Mouse (Mus musculus) liver, embryonic 14.5 days (tissue): ENCODE results near the gene C1qa. TPM values are rescaled to one million over a fixed set of nuclear protein-coding genes. Genes with fewer than 3 reads are reported as not detected.

Source experiments
- ATAC-seq: fragments of 200-750 bp; cut with Nextera tagmentation; 2 replicates; pipeline ENCODE4 v1.8.0; 2017; ENCODE audit warnings: moderate number of reproducible peaks, mild to moderate bottlenecking, moderate library complexity; ENCODE audit not compliant: insufficient read depth
- DNase-seq, 3 experiments: peaks; one replicate each; pipeline ENCODE4 v3.0.0-alpha.2; 2012 to 2013; ENCODE audit warnings: low read depth in 3 of 3, low spot score in 3 of 3
- H3K27ac ChIP-seq: fragments of 300-500 bp; sonication (generic); 2 replicates; pipeline ENCODE4 v1.5.1; 2014; ENCODE audit warnings: moderate library complexity, mild to moderate bottlenecking, control low read depth, inconsistent platforms
- H3K27me3 ChIP-seq: fragments of 300-500 bp; sonication (generic); 2 replicates; pipeline ENCODE4 v1.6.1; 2014; ENCODE audit warnings: mild to moderate bottlenecking, low read length, moderate library complexity; ENCODE audit not compliant: control insufficient read depth, insufficient read depth
- H3K36me3 ChIP-seq: fragments of 300-500 bp; sonication (generic); replicated peaks from 2 replicates; pipeline ENCODE4 v1.6.1; 2014; ENCODE audit warnings: low read depth; ENCODE audit not compliant: control insufficient read depth, insufficient read depth
- H3K4me1 ChIP-seq, 2 experiments: fragments of 200-500 bp in 1 of 2; fragments of 300-500 bp in 1 of 2; sonication (generic) in 1 of 2; replicated peaks; 2 replicates each; pipeline ENCODE4 v1.6.1; 2012 to 2014; ENCODE audit warnings: antibody characterized with exemption in 1 of 2, inconsistent platforms in 1 of 2, low read length in 1 of 2; ENCODE audit not compliant: control insufficient read depth in 2 of 2, insufficient read depth in 2 of 2
- H3K4me2 ChIP-seq: fragments of 300-500 bp; sonication (generic); 2 replicates; pipeline ENCODE4 v1.6.1; 2014; ENCODE audit warnings: low read depth, mild to moderate bottlenecking, control low read depth, moderate library complexity
- H3K4me3 ChIP-seq, 2 experiments: fragments of 200-500 bp in 1 of 2; fragments of 300-500 bp in 1 of 2; sonication (generic) in 1 of 2; 2 replicates each; pipeline ENCODE4 v1.5.1; 2012 to 2014; ENCODE audit warnings: low read depth in 2 of 2, low read length in 2 of 2, mild to moderate bottlenecking in 2 of 2, control low read depth in 1 of 2, inconsistent platforms in 1 of 2, moderate library complexity in 1 of 2; ENCODE audit not compliant: insufficient read depth in 1 of 2
- H3K9ac ChIP-seq: fragments of 300-500 bp; sonication (generic); replicated peaks from 2 replicates; pipeline ENCODE4 v1.6.1; 2014; ENCODE audit warnings: mild to moderate bottlenecking, control low read depth, moderate library complexity
- H3K9me3 ChIP-seq: fragments of 300-500 bp; sonication (generic); 2 replicates; pipeline ENCODE4 v1.6.1; 2016; ENCODE audit warnings: low read length, mixed read lengths; ENCODE audit not compliant: control insufficient read depth
- CTCF ChIP-seq: IDR thresholded peaks from 2 replicates; pipeline ENCODE4 v1.5.1; 2016; ENCODE audit warnings: antibody characterized with exemption, low read depth, control low read depth
- EP300 ChIP-seq: IDR thresholded peaks from 2 replicates; pipeline ENCODE4 v1.6.1; 2016; ENCODE audit warnings: antibody characterized with exemption, low read depth
- WGBS: fragments of 180-500 bp; shearing (Covaris S2); extraction: QIAGEN DNeasy Blood & Tissue Kit; methylation state at CpG from one replicate; pipeline ENCODE4 v1.1.7; 2014; ENCODE audit not compliant: insufficient replicate concordance; 5-methylcytosine and 5-hydroxymethylcytosine counted together
- polyA plus RNA-seq, 2 experiments: library from polyadenylated mRNA; depleted of rRNA in 1 of 2; stranded (reverse) in 1 of 2; unstranded in 1 of 2; fragments of >200 nt; fragmentation: Nextera tagmentation in 1 of 2; extraction: Ambion mirVana in 1 of 2; gene quantifications; 2 replicates each; pipeline versions ENCODE4 v1.2.1 to v1.2.3; 2012 to 2014

C1qa gene
- polyA plus RNA-seq, 2 experiments, result 23.8 to 40.9 TPM

DNA sequence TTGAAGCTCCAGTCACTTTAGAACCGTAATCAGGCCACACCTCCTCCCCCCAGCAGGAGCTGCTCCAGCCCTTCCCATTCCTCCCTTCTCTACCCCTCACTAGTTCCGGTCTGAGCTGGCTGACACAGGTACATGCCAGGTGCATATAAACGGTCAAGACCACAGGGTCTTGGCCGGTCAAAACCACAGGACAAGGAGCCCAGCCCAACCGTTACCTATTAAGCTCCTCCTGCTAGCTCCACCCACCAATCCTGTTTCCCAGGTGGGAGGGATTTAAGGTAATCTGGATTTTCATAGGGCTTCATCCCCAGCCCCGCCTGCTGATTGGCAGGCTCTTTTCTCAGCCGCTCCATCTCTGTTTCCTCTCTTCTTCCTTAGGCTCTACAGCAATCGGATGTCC lies 20.4 kb downstream of the C1qa start:
- H3K27me3 ChIP-seq, result no peaks in the 10 kb centered on the region
- no peak overlapping the region for H3K27ac ChIP-seq
- WGBS, result 32% methylated on average over 8 of the region's 8 CpGs
- no peaks in the 10 kb centered on the region for H3K4me1 ChIP-seq
- no peak overlapping the region for H3K9ac ChIP-seq
- no peak for ATAC-seq
- no peaks in the 10 kb centered on the region for H3K9me3 ChIP-seq
- DNase-seq, result no peak
- H3K4me2 ChIP-seq, result no peak overlapping the region
- no peaks in the 10 kb centered on the region for H3K36me3 ChIP-seq
- no peak overlapping the region for H3K4me3 ChIP-seq
- TF ChIP-seq CTCF, result no peak
- no peak for TF ChIP-seq EP300

DNA sequence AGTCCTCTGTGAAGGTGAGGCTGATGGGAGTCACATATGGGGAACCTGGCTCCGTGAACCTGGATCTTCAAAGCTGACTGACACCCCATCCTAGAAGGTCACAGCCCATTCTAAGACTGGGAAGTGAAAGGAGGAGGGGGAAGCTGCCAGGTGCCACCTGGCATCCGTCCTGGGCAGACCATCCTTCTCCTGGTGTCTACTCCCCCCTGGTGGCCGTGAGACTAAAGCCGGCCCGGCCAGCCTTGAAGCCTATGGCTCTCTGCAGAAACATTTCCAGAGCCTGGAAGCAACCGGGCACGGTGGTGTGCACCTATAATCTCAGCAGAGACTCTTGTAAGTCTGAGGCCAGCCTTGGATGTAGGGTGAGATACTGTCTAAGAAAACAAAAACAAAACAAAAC lies 21.6 kb downstream of the C1qa start:
- DNase-seq (no peak), ATAC-seq (no peak)
- H3K27ac ChIP-seq, result no peak overlapping the region
- no peaks in the 10 kb centered on the region for H3K4me1 ChIP-seq
- H3K9me3 ChIP-seq, result no peaks in the 10 kb centered on the region
- 19% methylated on average over 7 of the region's 7 CpGs for WGBS
- no peaks in the 10 kb centered on the region for H3K36me3 ChIP-seq
- no peak overlapping the region for H3K4me2 ChIP-seq
- TF ChIP-seq EP300 (no peak), CTCF (peak; percentile 58)
- no peak overlapping the region for H3K9ac ChIP-seq
- no peaks in the 10 kb centered on the region for H3K27me3 ChIP-seq
- H3K4me3 ChIP-seq, result no peak overlapping the region

DNA sequence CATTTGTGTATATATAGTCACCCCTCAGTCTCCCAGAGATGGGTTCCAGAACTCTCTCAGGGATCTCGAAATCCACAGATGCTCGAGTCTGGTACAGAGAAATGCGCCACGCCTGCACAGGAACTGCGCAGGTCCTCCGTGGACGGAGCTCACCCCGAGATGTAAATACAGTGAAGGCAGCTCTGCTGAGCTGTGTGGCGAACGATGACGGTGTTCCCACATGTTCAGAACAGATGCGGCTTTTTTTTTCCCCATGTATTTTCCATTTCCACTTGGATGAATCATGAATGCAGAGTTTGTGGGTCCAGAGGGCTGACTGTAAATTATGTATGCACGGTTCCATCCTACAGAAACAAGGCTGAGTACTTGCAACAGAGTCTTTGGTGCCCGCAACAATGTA lies 23.6 kb downstream of the C1qa start:
- H3K9ac ChIP-seq, result no peak overlapping the region

DNA sequence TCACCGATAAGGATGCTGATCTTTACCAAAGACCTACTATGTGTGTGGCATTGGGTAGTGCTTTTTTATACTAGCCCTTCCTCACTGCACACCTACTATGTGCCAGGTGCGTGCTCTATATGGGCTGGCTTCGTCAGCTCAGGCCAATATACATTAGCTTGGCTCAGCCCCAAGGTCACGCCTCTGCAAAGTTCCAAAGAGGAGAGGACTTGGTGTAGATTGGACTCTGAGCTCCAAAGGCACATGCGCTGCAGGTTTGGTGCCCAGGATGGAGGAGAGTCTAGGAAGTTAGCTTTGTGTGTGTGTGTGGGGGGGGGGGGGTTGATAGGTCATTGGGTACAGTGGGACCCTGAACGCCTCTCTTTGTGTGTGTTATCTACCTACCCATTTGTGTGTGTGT lies 30.2 kb downstream of the C1qa start:
- Histone ChIP-seq H3K9ac (no peak overlapping the region), H3K27me3 (no peaks in the 10 kb centered on the region), H3K27ac (no peak overlapping the region), H3K4me2 (no peak overlapping the region), H3K36me3 (no peaks in the 10 kb centered on the region), H3K9me3 (no peaks in the 10 kb centered on the region), H3K4me3 (no peak overlapping the region), H3K4me1 (no peaks in the 10 kb centered on the region)
- ATAC-seq (no peak), DNase-seq (no peak)
- 65% methylated on average over 6 of the region's 6 CpGs for WGBS
- no peak for TF ChIP-seq EP300
- no peak for TF ChIP-seq CTCF

More for the DNA sequence above, 23.6 kb downstream of the C1qa start:
- DNase-seq (no peak), ATAC-seq (no peak)
- Histone ChIP-seq H3K36me3 (no peaks in the 10 kb centered on the region), H3K4me2 (no peak overlapping the region), H3K4me3 (no peak overlapping the region), H3K27me3 (no peaks in the 10 kb centered on the region), H3K27ac (no peak overlapping the region), H3K9me3 (no peaks in the 10 kb centered on the region), H3K4me1 (no peaks in the 10 kb centered on the region)
- 72% methylated on average over 14 of the region's 14 CpGs for WGBS
- TF ChIP-seq CTCF, result no peak

DNA sequence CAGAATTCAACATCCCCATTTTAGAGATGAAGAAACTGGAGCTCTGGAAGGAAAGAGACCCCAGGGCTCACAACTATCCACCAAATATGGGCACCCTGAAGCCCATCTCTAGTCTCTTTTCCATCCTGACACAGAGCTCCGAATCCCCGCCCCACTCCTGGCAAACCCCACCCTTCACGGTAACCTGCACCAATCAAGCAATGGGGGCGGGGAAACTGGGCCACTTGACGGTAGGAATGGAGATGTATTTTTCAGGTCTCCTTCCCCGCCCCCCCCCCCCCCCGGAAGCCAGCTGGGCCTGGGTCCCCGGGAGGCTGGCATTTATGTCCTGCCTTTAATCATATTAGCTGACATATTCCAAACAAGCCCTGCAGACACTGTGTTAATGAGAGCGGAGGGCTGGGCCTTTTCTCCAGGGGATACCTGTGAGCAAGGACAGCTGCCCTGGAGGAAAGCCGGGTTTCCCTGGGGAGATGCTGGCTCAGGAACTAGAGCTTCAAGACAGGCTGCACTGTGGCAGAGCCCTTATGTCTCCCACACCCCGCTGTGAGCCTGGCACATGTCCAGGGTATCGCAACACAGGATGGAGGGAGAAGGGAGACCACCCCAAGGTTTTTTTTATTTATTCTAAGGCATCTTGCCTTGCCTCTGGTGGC lies 30.8 kb downstream of the C1qa start:
- Histone ChIP-seq H3K9ac (no peak overlapping the region), H3K36me3 (no peaks in the 10 kb centered on the region), H3K27ac (no peak overlapping the region), H3K4me3 (no peak overlapping the region), H3K4me1 (no peaks in the 10 kb centered on the region), H3K4me2 (no peak overlapping the region), H3K9me3 (no peaks in the 10 kb centered on the region), H3K27me3 (no peaks in the 10 kb centered on the region)
- TF ChIP-seq CTCF, result no peak
- no peak for TF ChIP-seq EP300
- ATAC-seq (no peak), DNase-seq (no peak)
- 22% methylated on average over 11 of the region's 12 CpGs for WGBS
